Mouse (Mus musculus) heart, embryonic 14.5 days (tissue): Measurements from ENCODE around the gene Gm28269. TPM values are rescaled to one million over a fixed set of nuclear protein-coding genes. Genes with fewer than 3 reads are reported as not detected.

Experiments used
- ATAC-seq: fragments of 200-750 bp; cut with Nextera tagmentation; 2 replicates; pipeline ENCODE4 v1.8.0; 2017; ENCODE audit warnings: low read depth, moderate TSS enrichment; ENCODE audit not compliant: insufficient number of reproducible peaks, insufficient read depth, low FRiP score
- H3K27ac ChIP-seq, 2 experiments: fragments of 200-500 bp in 1 of 2; fragments of 300-500 bp in 1 of 2; sonication (generic) in 1 of 2; replicated peaks in 1 of 2; 2 replicates each; pipeline ENCODE4 v1.5.1; 2012 to 2014; ENCODE audit warnings: low read depth in 2 of 2, low read length in 2 of 2, control low read depth in 1 of 2, mild to moderate bottlenecking in 1 of 2, mixed read lengths in 1 of 2; ENCODE audit not compliant: control insufficient read depth in 1 of 2, insufficient read depth in 1 of 2
- H3K27me3 ChIP-seq: fragments of 300-500 bp; sonication (generic); 2 replicates; pipeline ENCODE4 v1.6.1; 2014; ENCODE audit warnings: mild to moderate bottlenecking, low read length, control low read depth; ENCODE audit not compliant: control insufficient read depth, insufficient read depth
- H3K36me3 ChIP-seq: fragments of 300-500 bp; sonication (generic); 2 replicates; pipeline ENCODE4 v1.6.1; 2014; ENCODE audit warnings: mild to moderate bottlenecking, control low read depth, low read length, mixed read lengths; ENCODE audit not compliant: control insufficient read depth, insufficient read depth
- H3K4me1 ChIP-seq, 2 experiments: fragments of 200-500 bp in 1 of 2; fragments of 300-500 bp in 1 of 2; sonication (generic) in 1 of 2; 2 replicates each; pipeline ENCODE4 v1.6.1; 2012 to 2014; ENCODE audit warnings: low read length in 2 of 2, control low read depth in 1 of 2, mixed read lengths in 1 of 2; ENCODE audit not compliant: control insufficient read depth in 2 of 2, insufficient read depth in 2 of 2
- H3K4me2 ChIP-seq: fragments of 300-500 bp; sonication (generic); 2 replicates; pipeline ENCODE4 v1.6.1; 2014; ENCODE audit warnings: mild to moderate bottlenecking, low read length
- H3K4me3 ChIP-seq, 2 experiments: fragments of 200-500 bp in 1 of 2; fragments of 300-500 bp in 1 of 2; sonication (generic) in 1 of 2; 2 replicates each; pipeline ENCODE4 v1.5.1; 2012 to 2014; ENCODE audit warnings: low read length in 2 of 2, mild to moderate bottlenecking in 2 of 2, control low read depth in 1 of 2, low read depth in 1 of 2, moderate library complexity in 1 of 2; ENCODE audit not compliant: control insufficient read depth in 1 of 2, insufficient read depth in 1 of 2
- H3K9ac ChIP-seq: fragments of 300-500 bp; sonication (generic); 2 replicates; pipeline ENCODE4 v1.6.1; 2014; ENCODE audit warnings: mild to moderate bottlenecking, low read length
- H3K9me3 ChIP-seq: fragments of 300-500 bp; sonication (generic); 2 replicates; pipeline ENCODE4 v1.6.1; 2016; ENCODE audit warnings: low read length, control low read depth; ENCODE audit not compliant: control insufficient read depth
- WGBS: fragments of 180-500 bp; shearing (Covaris S2); extraction: QIAGEN DNeasy Blood & Tissue Kit; methylation state at CpG from one replicate; pipeline ENCODE4 v1.1.7; 2014; 5-methylcytosine and 5-hydroxymethylcytosine counted together
- polyA plus RNA-seq: library from polyadenylated mRNA; unstranded; fragments of >200 nt; fragmentation: Nextera tagmentation; extraction: Ambion mirVana; gene quantifications from 2 replicates; pipeline ENCODE4 v1.2.1, GENCODE M21; 2014

Gm28269 gene
- not detected in 2 replicates for polyA plus RNA-seq

- Histone ChIP-seq H3K4me3 (no peak within 1 kb of the TSS), H3K9ac (no peak within 1 kb of the TSS), H3K4me1 (no peaks in the 10 kb centered on the region), H3K27me3 (no peaks in the 10 kb centered on the region), H3K9me3 (no peaks in the 10 kb centered on the region), H3K4me2 (no peak within 1 kb of the TSS), H3K27ac (no peak within 1 kb of the TSS), H3K36me3 (no peaks in the 10 kb centered on the region)
- no peak for ATAC-seq
These were observed at the start of gene Gm28269 for GRCm38 (mm10) chrX:21744997-21745396. Gene Gm28269, minus strand, starts transcription at chrX:21745097.

- ATAC-seq, result no peak
- no peaks in the 10 kb centered on the region for H3K36me3 ChIP-seq
- H3K27me3 ChIP-seq, result no peaks in the 10 kb centered on the region
- H3K4me2 ChIP-seq, result no peak overlapping the region
- no peaks in the 10 kb centered on the region; a peak in 1 of 4 replicates for H3K4me1 ChIP-seq
- H3K27ac ChIP-seq, result no peak overlapping the region
- no peak overlapping the region for H3K9ac ChIP-seq
- no peaks in the 10 kb centered on the region for H3K9me3 ChIP-seq
- no peak overlapping the region for H3K4me3 ChIP-seq
- WGBS, result 82% methylated on average over 2 of the region's 2 CpGs
These were observed 28.0 kb downstream of the Gm28269 start for GRCm38 (mm10) chrX:21716885-21717284.

GRCm38 (mm10) chrX:21715293-21715692 lies 29.6 kb downstream of the Gm28269 start:
- no peaks in the 10 kb centered on the region for H3K9me3 ChIP-seq
- no peak overlapping the region for H3K27ac ChIP-seq
- no peak overlapping the region for H3K4me3 ChIP-seq
- WGBS, result 42% methylated on average over 5 of the region's 5 CpGs
- H3K4me1 ChIP-seq, result no peaks in the 10 kb centered on the region; a peak in 1 of 4 replicates
- H3K9ac ChIP-seq, result no peak overlapping the region
- H3K36me3 ChIP-seq, result no peaks in the 10 kb centered on the region
- no peaks in the 10 kb centered on the region for H3K27me3 ChIP-seq
- H3K4me2 ChIP-seq, result no peak overlapping the region
- no peak for ATAC-seq

- H3K9me3 ChIP-seq, result no peaks in the 10 kb centered on the region
- H3K27ac ChIP-seq, result no peak within 1 kb of the TSS
- H3K4me1 ChIP-seq, result no peaks in the 10 kb centered on the region; a peak in 1 of 4 replicates
- no peaks in the 10 kb centered on the region for H3K36me3 ChIP-seq
- H3K4me3 ChIP-seq, result no peak within 1 kb of the TSS
- WGBS, result 52% methylated on average over 7 of the region's 7 CpGs
- no peak for ATAC-seq
- H3K4me2 ChIP-seq, result no peak within 1 kb of the TSS
- H3K27me3 ChIP-seq, result no peaks in the 10 kb centered on the region
- no peak within 1 kb of the TSS for H3K9ac ChIP-seq
These were observed 30.1 kb downstream of the Gm28269 start, which contains the start of gene Slc6a14 for GRCm38 (mm10) chrX:21714829-21715228. Gene Slc6a14, plus strand, starts transcription at chrX:21714896.

- H3K27me3 ChIP-seq, result no peaks in the 10 kb centered on the region
These were observed 40.4 kb downstream of the Gm28269 start for GRCm38 (mm10) chrX:21704470-21704869.

GRCm38 (mm10) chrX:21701646-21702045 lies 43.3 kb downstream of the Gm28269 start:
- H3K4me3 ChIP-seq, result no peak overlapping the region
- H3K4me1 ChIP-seq, result no peaks in the 10 kb centered on the region
- H3K9me3 ChIP-seq, result no peaks in the 10 kb centered on the region
- H3K27me3 ChIP-seq, result no peaks in the 10 kb centered on the region
- H3K4me2 ChIP-seq, result no peak overlapping the region
- WGBS, result 58% methylated on average over 4 of the region's 4 CpGs
- H3K9ac ChIP-seq, result no peak overlapping the region
- H3K36me3 ChIP-seq, result no peaks in the 10 kb centered on the region
- ATAC-seq, result no peak
- no peak overlapping the region for H3K27ac ChIP-seq

More at GRCm38 (mm10) chrX:21704470-21704869, 40.4 kb downstream of the Gm28269 start:
- H3K4me1 ChIP-seq, result no peaks in the 10 kb centered on the region
- H3K36me3 ChIP-seq, result no peaks in the 10 kb centered on the region
- no peak overlapping the region for H3K27ac ChIP-seq
- no peak for ATAC-seq
- 72% methylated on average over 1 of the region's 1 CpGs for WGBS
- H3K9ac ChIP-seq, result no peak overlapping the region
- H3K9me3 ChIP-seq, result no peaks in the 10 kb centered on the region
- H3K4me3 ChIP-seq, result no peak overlapping the region
- H3K4me2 ChIP-seq, result no peak overlapping the region

- no peak overlapping the region for H3K27ac ChIP-seq
- no peaks in the 10 kb centered on the region for H3K4me1 ChIP-seq
- no peaks in the 10 kb centered on the region for H3K27me3 ChIP-seq
- H3K9ac ChIP-seq, result no peak overlapping the region
- no peak overlapping the region for H3K4me2 ChIP-seq
- no peaks in the 10 kb centered on the region for H3K9me3 ChIP-seq
- no peak for ATAC-seq
- WGBS, result 85% methylated on average over 3 of the region's 3 CpGs
- H3K36me3 ChIP-seq, result no peaks in the 10 kb centered on the region
- H3K4me3 ChIP-seq, result no peak overlapping the region
These were observed 49.2 kb downstream of the Gm28269 start for GRCm38 (mm10) chrX:21695687-21696086.

GRCm38 (mm10) chrX:21695220-21695619 lies 49.7 kb downstream of the Gm28269 start:
- no peak for ATAC-seq
- Histone ChIP-seq H3K4me1 (no peaks in the 10 kb centered on the region), H3K4me3 (no peak overlapping the region), H3K36me3 (no peaks in the 10 kb centered on the region), H3K9ac (no peak overlapping the region), H3K27ac (no peak overlapping the region), H3K4me2 (no peak overlapping the region), H3K9me3 (no peaks in the 10 kb centered on the region), H3K27me3 (no peaks in the 10 kb centered on the region)
- WGBS, result 65% methylated on average over 6 of the region's 6 CpGs
